Mouse (Mus musculus) E14TG2a.4 (cell line): ENCODE results near the gene Apoh.
A peak's percentile ranks its signal among the peaks of the same experiment; 100 is the strongest.

ENCODE experiments used
- H3K27me3 ChIP-seq: 2 replicates; pipeline ENCODE4 v1.6.1; 2014; ENCODE audit warnings: low read length, control low read depth; ENCODE audit not compliant: insufficient read depth
- H3K36me3 ChIP-seq: 2 replicates; pipeline ENCODE4 v1.6.1; 2014; ENCODE audit warnings: low read length, control low read depth; ENCODE audit not compliant: insufficient read depth
- H3K4me1 ChIP-seq: replicated peaks from 2 replicates; pipeline ENCODE4 v1.6.1; 2014; ENCODE audit warnings: low read depth, low read length, control low read depth
- H3K4me3 ChIP-seq: replicated peaks from 2 replicates; pipeline ENCODE4 v1.5.1; 2014; ENCODE audit warnings: mild to moderate bottlenecking, low read length
- H3K9me3 ChIP-seq: 2 replicates; pipeline ENCODE4 v1.6.1; 2014; ENCODE audit warnings: low read length, control low read depth
- CTCF ChIP-seq: conservative IDR thresholded peaks from 2 replicates; pipeline ENCODE4 v1.5.1; 2014; ENCODE audit warnings: low read length
- NANOG ChIP-seq: IDR thresholded peaks from 2 replicates; pipeline ENCODE4 v1.6.1; 2014; ENCODE audit warnings: borderline replicate concordance, low read length, mixed read lengths
- POU5F1 ChIP-seq: IDR thresholded peaks from 2 replicates; pipeline ENCODE4 v1.6.1; 2014; ENCODE audit warnings: low read length, borderline replicate concordance

Apoh gene

GRCm38 (mm10) chr11:108416360-108416759, 73.2 kb downstream of the Apoh start:
- H3K4me1 ChIP-seq = peaks cover 22% of the 10 kb centered on the region
- no peak for TF ChIP-seq POU5F1
- no peak for TF ChIP-seq NANOG
- TF ChIP-seq CTCF = no peak

GRCm38 (mm10) chr11:108418540-108418939, 75.4 kb downstream of the Apoh start:
- no peak overlapping the region for H3K4me3 ChIP-seq
- no peaks in the 10 kb centered on the region for H3K9me3 ChIP-seq
- H3K36me3 ChIP-seq = no peaks in the 10 kb centered on the region
- peaks cover 38% of the 10 kb centered on the region for H3K4me1 ChIP-seq
- no peak for TF ChIP-seq NANOG
- TF ChIP-seq POU5F1 = no peak
- TF ChIP-seq CTCF = peak; percentile 38
- peaks cover 12% of the 10 kb centered on the region; the same call in 1 of the 2 replicates for H3K27me3 ChIP-seq

More at GRCm38 (mm10) chr11:108416360-108416759, 73.2 kb downstream of the Apoh start:
- H3K4me3 ChIP-seq = no peak overlapping the region
- H3K9me3 ChIP-seq = no peaks in the 10 kb centered on the region
- no peaks in the 10 kb centered on the region for H3K36me3 ChIP-seq
- H3K27me3 ChIP-seq = peaks cover 4% of the 10 kb centered on the region; the same call in 1 of the 2 replicates

GRCm38 (mm10) chr11:108419242-108419641, 76.1 kb downstream of the Apoh start:
- peaks cover 12% of the 10 kb centered on the region; the same call in 1 of the 2 replicates for H3K27me3 ChIP-seq
- H3K4me1 ChIP-seq = peaks cover 45% of the 10 kb centered on the region
- no peaks in the 10 kb centered on the region for H3K9me3 ChIP-seq
- TF ChIP-seq NANOG = no peak
- no peak for TF ChIP-seq POU5F1
- TF ChIP-seq CTCF = no peak
- no peak overlapping the region for H3K4me3 ChIP-seq
- H3K36me3 ChIP-seq = no peaks in the 10 kb centered on the region

- Histone ChIP-seq H3K27me3 (peaks cover 8% of the 10 kb centered on the region; the same call in 1 of the 2 replicates), H3K4me1 (peaks cover 52% of the 10 kb centered on the region), H3K36me3 (no peaks in the 10 kb centered on the region), H3K4me3 (no peak overlapping the region), H3K9me3 (no peaks in the 10 kb centered on the region)
- TF ChIP-seq CTCF (no peak), POU5F1 (no peak), NANOG (no peak)
These were observed 77.6 kb downstream of the Apoh start for GRCm38 (mm10) chr11:108420751-108421150.

- TF ChIP-seq POU5F1 (no peak), CTCF (no peak), NANOG (no peak)
- Histone ChIP-seq H3K4me3 (peak overlapping the region; percentile 10; the same call in 1 of the 2 replicates), H3K36me3 (no peaks in the 10 kb centered on the region), H3K27me3 (peaks cover 8% of the 10 kb centered on the region; the same call in 1 of the 2 replicates), H3K4me1 (peaks cover 59% of the 10 kb centered on the region), H3K9me3 (no peaks in the 10 kb centered on the region)
These were observed 80.1 kb downstream of the Apoh start for GRCm38 (mm10) chr11:108423221-108423620.

GRCm38 (mm10) chr11:108424111-108424510, 81.0 kb downstream of the Apoh start:
- TF ChIP-seq NANOG (peak; percentile 77), POU5F1 (0 out of 2 replicates have a peak, but pooled peaks have one; percentile 16), CTCF (no peak)
- H3K9me3 ChIP-seq = no peaks in the 10 kb centered on the region
- H3K36me3 ChIP-seq = no peaks in the 10 kb centered on the region
- peaks cover 8% of the 10 kb centered on the region; the same call in 1 of the 2 replicates for H3K27me3 ChIP-seq
- H3K4me1 ChIP-seq = peaks cover 57% of the 10 kb centered on the region
- peak overlapping the region; percentile 87 for H3K4me3 ChIP-seq

- no peak for TF ChIP-seq NANOG
- TF ChIP-seq POU5F1 = no peak
- TF ChIP-seq CTCF = no peak
- Histone ChIP-seq H3K27me3 (peaks cover 8% of the 10 kb centered on the region; the same call in 1 of the 2 replicates), H3K36me3 (no peaks in the 10 kb centered on the region), H3K4me1 (peaks cover 49% of the 10 kb centered on the region), H3K9me3 (no peaks in the 10 kb centered on the region), H3K4me3 (peak within 1 kb of the TSS; percentile 87)
These were observed 81.9 kb downstream of the Apoh start, which contains the start of gene Cep112 for GRCm38 (mm10) chr11:108424889-108425591. Gene Cep112 (plus strand): TSS chr11:108425192.

- no peaks in the 10 kb centered on the region for H3K9me3 ChIP-seq
- peaks cover 43% of the 10 kb centered on the region for H3K4me1 ChIP-seq
- TF ChIP-seq POU5F1 (no peak), CTCF (no peak), NANOG (no peak)
- H3K4me3 ChIP-seq = peak overlapping the region; percentile 87
- no peaks in the 10 kb centered on the region for H3K36me3 ChIP-seq
- H3K27me3 ChIP-seq = peaks cover 8% of the 10 kb centered on the region; the same call in 1 of the 2 replicates
These were observed 82.4 kb downstream of the Apoh start for GRCm38 (mm10) chr11:108425592-108425921.
